8 mouse cellular contexts compared by ENCODE assay signal in genomic region chr14:54426689-54427398, GRCm38 (mm10). TPM values are rescaled to one million over a fixed set of nuclear protein-coding genes. Genes with fewer than 3 reads are reported as not detected.
DNase-seq lines count a peak whose midpoint lies in the region; ATAC-seq and TF ChIP-seq lines count a peak whose summit lies in the region.

Gene Mrpl52, plus strand, starts transcription at chr14:54426909.

- peak within 1 kb of the TSS; percentile 99 for H3K4me3 ChIP-seq in ES-Bruce4 (ENCODE audit: low read depth, low read length)
- H3K4me3 ChIP-seq in forebrain, embryonic 14.5 days (ENCODE audit: low read depth, low read length) = peak within 1 kb of the TSS; percentile 86
- H3K4me3 ChIP-seq in liver, embryonic 15.5 days (replicated peaks) = peak within 1 kb of the TSS; percentile 86
- H3K4me3 ChIP-seq in neural tube, embryonic 12.5 days = peak within 1 kb of the TSS; percentile 88
- H3K4me3 ChIP-seq in stomach, postnatal 0 days (ENCODE audit: low read depth, low read length) = peak within 1 kb of the TSS; percentile 95

- H3K9ac ChIP-seq in ES-Bruce4 (ENCODE audit: low read depth, poor library complexity, severe bottlenecking) = peak within 1 kb of the TSS; percentile 86
- peak within 1 kb of the TSS; percentile 65 for H3K9ac ChIP-seq in forebrain, embryonic 14.5 days (ENCODE audit: low read length)
- H3K9ac ChIP-seq in liver, embryonic 15.5 days = peak within 1 kb of the TSS; percentile 77
- H3K9ac ChIP-seq in neural tube, embryonic 12.5 days = peak within 1 kb of the TSS; percentile 73
- H3K9ac ChIP-seq in stomach, postnatal 0 days (ENCODE audit: low read length) = peak within 1 kb of the TSS; percentile 91

- peak; percentile 90 for ATAC-seq in cerebellum, adult (ENCODE audit: insufficient number of reproducible peaks, low FRiP score, low TSS enrichment)
- peak; percentile 83 for ATAC-seq in forebrain, embryonic 14.5 days
- ATAC-seq in liver, embryonic 15.5 days (ENCODE audit: insufficient read depth) = peak; percentile 76
- ATAC-seq in neural tube, embryonic 12.5 days (ENCODE audit: low FRiP score, low read depth) = peak; percentile 83
- ATAC-seq in stomach, postnatal 0 days (ENCODE audit: low FRiP score, low TSS enrichment) = peak; percentile 81

- TF ChIP-seq CTCF in ES-Bruce4 (IDR thresholded peaks at IDR 0.05; ENCODE audit: low read depth, low read length) = no peak
- TF ChIP-seq CTCF in stomach, postnatal 0 days (IDR thresholded peaks at IDR 0.05; ENCODE audit: low read depth) = no peak

- WGBS in forebrain, embryonic 14.5 days = under 1% methylated on average over 48 of the region's 48 CpGs
- WGBS in liver, embryonic 15.5 days (ENCODE audit: insufficient replicate concordance) = 0% methylated on average over 48 of the region's 48 CpGs
- WGBS in neural tube, embryonic 12.5 days = under 1% methylated on average over 48 of the region's 48 CpGs
- WGBS in stomach, postnatal 0 days = under 1% methylated on average over 44 of the region's 48 CpGs

- no peak for TF ChIP-seq EP300 in ES-Bruce4 (IDR thresholded peaks at IDR 0.05; ENCODE audit: insufficient read depth, low read depth, low read length)
- TF ChIP-seq EP300 in stomach, postnatal 0 days (optimal IDR thresholded peaks at IDR 0.05) = no peak

- peak; percentile 65 for TF ChIP-seq POLR2A in ES-Bruce4 (IDR thresholded peaks at IDR 0.05; ENCODE audit: insufficient read depth, low read length)

- no peaks in the 10 kb centered on the region for H3K4me1 ChIP-seq in ES-Bruce4 (ENCODE audit: control insufficient read depth, insufficient read depth, low read length)
- peaks cover 22% of the 10 kb centered on the region for H3K4me1 ChIP-seq in forebrain, embryonic 14.5 days (ENCODE audit: control insufficient read depth, insufficient read depth, low read length)
- peaks cover 74% of the 10 kb centered on the region for H3K4me1 ChIP-seq in liver, embryonic 15.5 days (replicated peaks)
- H3K4me1 ChIP-seq in neural tube, embryonic 12.5 days = peaks cover 29% of the 10 kb centered on the region; the same call in 1 of the 2 replicates
- peaks cover 11% of the 10 kb centered on the region for H3K4me1 ChIP-seq in stomach, postnatal 0 days (replicated peaks; ENCODE audit: control insufficient read depth, insufficient read depth)

- H3K27me3 ChIP-seq in ES-Bruce4 (ENCODE audit: control insufficient read depth, insufficient read depth, low read length, poor library complexity, severe bottlenecking) = no peaks in the 10 kb centered on the region
- H3K27me3 ChIP-seq in forebrain, embryonic 14.5 days (replicated peaks; ENCODE audit: control insufficient read depth, insufficient read depth, low read length) = no peaks in the 10 kb centered on the region
- H3K27me3 ChIP-seq in liver, embryonic 15.5 days = peaks cover 28% of the 10 kb centered on the region
- no peaks in the 10 kb centered on the region for H3K27me3 ChIP-seq in neural tube, embryonic 12.5 days (replicated peaks)
- no peaks in the 10 kb centered on the region for H3K27me3 ChIP-seq in stomach, postnatal 0 days (ENCODE audit: control insufficient read depth, insufficient read depth, low read length)

- H3K9me3 ChIP-seq in ES-Bruce4 (replicated peaks; ENCODE audit: control insufficient read depth, insufficient read depth, low read length, poor library complexity, severe bottlenecking) = no peaks in the 10 kb centered on the region
- H3K9me3 ChIP-seq in forebrain, embryonic 14.5 days (replicated peaks; ENCODE audit: control insufficient read depth, low read length) = no peaks in the 10 kb centered on the region
- H3K9me3 ChIP-seq in liver, embryonic 15.5 days (replicated peaks) = no peaks in the 10 kb centered on the region
- no peaks in the 10 kb centered on the region for H3K9me3 ChIP-seq in neural tube, embryonic 12.5 days
- H3K9me3 ChIP-seq in stomach, postnatal 0 days (ENCODE audit: control insufficient read depth, low read length) = no peaks in the 10 kb centered on the region

- H3K36me3 ChIP-seq in ES-Bruce4 (ENCODE audit: control insufficient read depth, insufficient read depth, low read length, poor library complexity, severe bottlenecking) = peaks cover 9% of the 10 kb centered on the region
- H3K36me3 ChIP-seq in forebrain, embryonic 14.5 days (ENCODE audit: control insufficient read depth, insufficient read depth, low read length) = peaks cover 15% of the 10 kb centered on the region
- H3K36me3 ChIP-seq in liver, embryonic 15.5 days (replicated peaks) = 0 out of 2 replicates have a peak, but pooled peaks cover 5% of the 10 kb centered on the region
- peaks cover 3% of the 10 kb centered on the region; the same call in 1 of the 2 replicates for H3K36me3 ChIP-seq in neural tube, embryonic 12.5 days
- no peaks in the 10 kb centered on the region for H3K36me3 ChIP-seq in stomach, postnatal 0 days (ENCODE audit: control insufficient read depth, insufficient read depth, low read length)

- H3K4me2 ChIP-seq in forebrain, embryonic 14.5 days (ENCODE audit: low read length) = peak within 1 kb of the TSS; percentile 64
- H3K4me2 ChIP-seq in liver, embryonic 15.5 days = peak within 1 kb of the TSS; percentile 86
- H3K4me2 ChIP-seq in neural tube, embryonic 12.5 days (replicated peaks) = peak within 1 kb of the TSS; percentile 59
- peak within 1 kb of the TSS; percentile 71 for H3K4me2 ChIP-seq in stomach, postnatal 0 days (replicated peaks; ENCODE audit: low read depth)

- intact Hi-C loops in heart, postnatal 10 days (cut with DNase I) = no loop called here

- peak within 1 kb of the TSS; percentile 80 for H3K27ac ChIP-seq in ES-Bruce4 (ENCODE audit: insufficient read depth, low read length)
- H3K27ac ChIP-seq in forebrain, embryonic 14.5 days (ENCODE audit: low read depth, low read length) = peak within 1 kb of the TSS; percentile 76
- H3K27ac ChIP-seq in liver, embryonic 15.5 days (replicated peaks) = peak within 1 kb of the TSS; percentile 89
- peak within 1 kb of the TSS; percentile 77 for H3K27ac ChIP-seq in neural tube, embryonic 12.5 days
- H3K27ac ChIP-seq in stomach, postnatal 0 days (replicated peaks) = peak within 1 kb of the TSS; percentile 88

- DNase-seq in forebrain, embryonic 14.5 days (ENCODE audit: low spot score) = peak; percentile 97
- DNase-seq in heart, postnatal 10 days = peak; percentile 95
- peak; percentile 96 to 97 for DNase-seq in kidney, postnatal 4 days
- peak; percentile 94 for DNase-seq in stomach, postnatal 0 days (ENCODE audit: low spot score)

RNA-seq across cellular contexts. Expression of gene Mrpl52, which starts in this region (rescaled TPM):
- 114 and 115 TPM in 2 replicates for polyA plus RNA-seq in ES-Bruce4 (2011; ENCODE audit: insufficient read depth, insufficient read length, low read depth, missing spikeins)
- 274 and 289 TPM in 2 replicates for polyA plus RNA-seq in forebrain, embryonic 14.5 days (2014; fragmentation: Nextera tagmentation; extraction: Ambion mirVana)
- total RNA-seq in heart, postnatal 10 days (2021) = 100 to 1,000 TPM; 143 to 155 TPM
- polyA plus RNA-seq in liver, embryonic 15.5 days (2015; fragmentation: Nextera tagmentation; extraction: Ambion mirVana) = 128 and 168 TPM in 2 replicates
- polyA plus RNA-seq in neural tube, embryonic 12.5 days (2016; fragmentation: Nextera tagmentation; extraction: Ambion mirVana) = 250 and 276 TPM in 2 replicates
- 312 and 339 TPM in 2 replicates for polyA plus RNA-seq in stomach, postnatal 0 days (2015; fragmentation: Nextera tagmentation; extraction: Ambion mirVana)

Comparison
In these comparisons a context has a peak if more than half of its experiments do, and no peak if none do; other contexts are left out.
1. Peak in every context shown above with its lines: DNase-seq, ATAC-seq, H3K4me3 ChIP-seq and H3K27ac ChIP-seq.